ENCODE assay signal across 8 mouse cellular contexts in the genomic region with DNA sequence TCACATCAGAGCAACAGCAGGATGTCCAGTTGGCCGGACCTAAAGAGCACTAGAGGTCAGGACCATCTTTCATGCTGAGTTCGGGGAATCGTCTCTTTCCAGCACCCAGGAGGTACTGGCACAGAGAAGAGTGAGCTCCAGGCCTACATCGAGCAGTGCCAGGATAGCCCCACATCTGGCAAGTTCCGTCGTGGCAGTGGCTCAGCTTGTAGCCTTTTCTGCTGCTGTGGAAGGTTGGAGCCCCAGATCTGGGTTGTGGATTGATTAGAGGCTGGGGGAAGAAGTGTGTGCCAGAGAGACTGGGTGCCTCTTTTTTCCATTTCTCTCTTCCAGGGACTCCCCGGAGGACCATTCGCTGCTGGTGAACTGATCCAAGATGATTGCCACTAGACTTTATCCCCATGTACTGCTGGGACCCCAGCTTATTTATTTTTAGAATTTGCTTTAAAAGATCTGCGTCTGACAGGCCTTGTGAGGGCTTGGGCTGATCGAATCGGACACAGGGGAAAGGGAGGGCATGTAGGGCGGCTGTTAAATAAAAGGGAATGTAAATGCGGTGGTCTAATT. TPM values are rescaled to one million over a fixed set of nuclear protein-coding genes. Genes with fewer than 3 reads are reported as not detected.
DNase-seq lines count a peak whose midpoint lies in the region; ATAC-seq and TF ChIP-seq lines count a peak whose summit lies in the region.

No protein-coding gene starts in this region.

- H3K4me1 ChIP-seq in lung, adult 2 months (ENCODE audit: control insufficient read depth, insufficient read depth, low read length), result no peaks in the 10 kb centered on the region
- H3K4me1 ChIP-seq in embryonic fibroblast, embryonic 13.5 days (ENCODE audit: control insufficient read depth, insufficient read depth, low read length), result no peaks in the 10 kb centered on the region
- 0 out of 2 replicates have a peak, but pooled peaks cover 4% of the 10 kb centered on the region for H3K4me1 ChIP-seq in kidney, embryonic 16.5 days (ENCODE audit: insufficient read depth, low read length)
- no peaks in the 10 kb centered on the region for H3K4me1 ChIP-seq in neural tube, embryonic 14.5 days (ENCODE audit: control insufficient read depth, insufficient read depth, low read length)

- H3K9ac ChIP-seq in kidney, embryonic 16.5 days (replicated peaks; ENCODE audit: low read length), result peak overlapping the region; percentile 79
- H3K9ac ChIP-seq in neural tube, embryonic 14.5 days (replicated peaks; ENCODE audit: low read depth, low read length), result peak overlapping the region; percentile 33; the same call in 1 of the 2 replicates

- WGBS in lung, adult 2 months, result 31% methylated on average over 13 of the region's 13 CpGs
- 36% methylated on average over 13 of the region's 13 CpGs for WGBS in kidney, embryonic 16.5 days
- WGBS in neural tube, embryonic 14.5 days, result 37% methylated on average over 13 of the region's 13 CpGs

- DNase-seq in lung, adult 2 months, result peak; percentile 9
- DNase-seq in lung, postnatal 10 days, result no peak
- DNase-seq in MN1 (ENCODE audit: low spot score), result no peak
- no peak for DNase-seq in thymus, postnatal 4 days
- DNase-seq in left cerebral cortex, adult 8-10 months (ENCODE audit: low spot score in 2 of 2), result no peak

- H3K4me2 ChIP-seq in kidney, embryonic 16.5 days (replicated peaks; ENCODE audit: low read depth, low read length), result peak overlapping the region; percentile 97
- H3K4me2 ChIP-seq in neural tube, embryonic 14.5 days (ENCODE audit: low read depth, low read length), result peak overlapping the region; percentile 90

- H3K9me3 ChIP-seq in kidney, embryonic 16.5 days (ENCODE audit: low read length), result no peaks in the 10 kb centered on the region
- H3K9me3 ChIP-seq in neural tube, embryonic 14.5 days (ENCODE audit: control insufficient read depth, low read length), result no peaks in the 10 kb centered on the region

- no peak for TF ChIP-seq CTCF in lung, adult 2 months (IDR thresholded peaks at IDR 0.05; ENCODE audit: insufficient read depth, low read length)
- TF ChIP-seq CTCF in embryonic fibroblast, embryonic 13.5 days (IDR thresholded peaks at IDR 0.05; ENCODE audit: borderline replicate concordance, insufficient read depth, low read length), result no peak

- H3K27ac ChIP-seq in embryonic fibroblast, embryonic 13.5 days (ENCODE audit: insufficient read depth, low read length), result no peak overlapping the region
- H3K27ac ChIP-seq in kidney, embryonic 16.5 days (ENCODE audit: low read length), result no peak overlapping the region
- H3K27ac ChIP-seq in neural tube, embryonic 14.5 days (ENCODE audit: low read depth, low read length), result peak overlapping the region; percentile 58

- ATAC-seq in kidney, embryonic 16.5 days (ENCODE audit: low FRiP score, low TSS enrichment), result no peak
- no peak for ATAC-seq in neural tube, embryonic 14.5 days (ENCODE audit: low read depth)

- no peak for TF ChIP-seq POLR2A in lung, adult 2 months (IDR thresholded peaks at IDR 0.05; ENCODE audit: borderline replicate concordance, extremely low read depth, low read depth, low read length)
- TF ChIP-seq POLR2A in embryonic fibroblast, embryonic 13.5 days (IDR thresholded peaks at IDR 0.05; ENCODE audit: low read depth, low read length), result no peak

- H3K27me3 ChIP-seq in kidney, embryonic 16.5 days (ENCODE audit: insufficient read depth, low read length), result no peaks in the 10 kb centered on the region
- H3K27me3 ChIP-seq in neural tube, embryonic 14.5 days (ENCODE audit: control insufficient read depth, insufficient read depth, low read length), result no peaks in the 10 kb centered on the region

- H3K4me3 ChIP-seq in lung, adult 2 months (replicated peaks; ENCODE audit: extremely low read depth, low read depth, low read length), result peak overlapping the region; percentile 64
- peak overlapping the region; percentile 73 for H3K4me3 ChIP-seq in embryonic fibroblast, embryonic 13.5 days (ENCODE audit: insufficient read depth, low read length)
- H3K4me3 ChIP-seq in kidney, embryonic 16.5 days (ENCODE audit: low read length), result peak overlapping the region; percentile 82
- H3K4me3 ChIP-seq in neural tube, embryonic 14.5 days (ENCODE audit: low read depth, low read length), result peak overlapping the region; percentile 50; the same call in 1 of the 2 replicates

- H3K36me3 ChIP-seq in kidney, embryonic 16.5 days (ENCODE audit: insufficient read depth, low read length), result peaks cover 28% of the 10 kb centered on the region
- H3K36me3 ChIP-seq in neural tube, embryonic 14.5 days (ENCODE audit: control insufficient read depth, insufficient read depth, low read length), result 0 out of 2 replicates have a peak, but pooled peaks cover 8% of the 10 kb centered on the region

RNA-seq across cellular contexts. Expression of gene Pnpla6, which starts 0.4 kb away (rescaled TPM):
- polyA plus RNA-seq in lung, adult 2 months (2012; rRNA removed), result 75.7 and 88.1 TPM in 2 replicates
- polyA plus RNA-seq in embryonic fibroblast, embryonic 13.5 days (2011; ENCODE audit: insufficient read length, low read depth, missing spikeins), result 16.5 and 28.0 TPM in 2 replicates
- 35.7 and 42.4 TPM in 2 replicates for polyA plus RNA-seq in kidney, embryonic 16.5 days (2015; fragmentation: Nextera tagmentation; extraction: Ambion mirVana)
- 33.5 and 38.0 TPM in 2 replicates for polyA plus RNA-seq in neural tube, embryonic 14.5 days (2014; fragmentation: Nextera tagmentation; extraction: Ambion mirVana)
- total RNA-seq in left cerebral cortex, adult 8-10 months (2022), result 10 to 100 TPM; 62.6 to 70.7 (median 67.0) TPM

RNA-seq across cellular contexts. Expression of gene Mcoln1, which starts 14.5 kb away (rescaled TPM):
- polyA plus RNA-seq in lung, adult 2 months (2012; rRNA removed), result 286 and 410 TPM in 2 replicates
- polyA plus RNA-seq in embryonic fibroblast, embryonic 13.5 days (2011; ENCODE audit: insufficient read length, low read depth, missing spikeins), result 48.1 and 58.9 TPM in 2 replicates
- 72.2 and 73.5 TPM in 2 replicates for polyA plus RNA-seq in kidney, embryonic 16.5 days (2015; fragmentation: Nextera tagmentation; extraction: Ambion mirVana)
- polyA plus RNA-seq in neural tube, embryonic 14.5 days (2014; fragmentation: Nextera tagmentation; extraction: Ambion mirVana), result 64.9 and 86.5 TPM in 2 replicates
- 100 to 1,000 TPM in 1 of 4 experiments, 10 to 100 TPM in 3; 85.3 to 100 (median 94.8) TPM for total RNA-seq in left cerebral cortex, adult 8-10 months (2022)

RNA-seq across cellular contexts. Expression of gene Zfp358, which starts 21.8 kb away (rescaled TPM):
- polyA plus RNA-seq in lung, adult 2 months (2012; rRNA removed), result 78.5 TPM in 2 replicates
- polyA plus RNA-seq in embryonic fibroblast, embryonic 13.5 days (2011; ENCODE audit: insufficient read length, low read depth, missing spikeins), result 27.2 and 28.5 TPM in 2 replicates
- 55.6 and 57.1 TPM in 2 replicates for polyA plus RNA-seq in kidney, embryonic 16.5 days (2015; fragmentation: Nextera tagmentation; extraction: Ambion mirVana)
- polyA plus RNA-seq in neural tube, embryonic 14.5 days (2014; fragmentation: Nextera tagmentation; extraction: Ambion mirVana), result 26.4 and 43.5 TPM in 2 replicates
- total RNA-seq in left cerebral cortex, adult 8-10 months (2022), result 10 to 100 TPM; 30.8 to 36.0 (median 31.9) TPM

RNA-seq across cellular contexts. Expression of gene Tex45, which starts 44.1 kb away (rescaled TPM):
- polyA plus RNA-seq in lung, adult 2 months (2012; rRNA removed), result 0.14 and 0.24 TPM in 2 replicates
- not detected in 2 replicates for polyA plus RNA-seq in embryonic fibroblast, embryonic 13.5 days (2011; ENCODE audit: insufficient read length, low read depth, missing spikeins)
- 0.19 TPM in 1 of 2 replicates, not detected in the other for polyA plus RNA-seq in kidney, embryonic 16.5 days (2015; fragmentation: Nextera tagmentation; extraction: Ambion mirVana)
- 0.35 and 0.66 TPM in 2 replicates for polyA plus RNA-seq in neural tube, embryonic 14.5 days (2014; fragmentation: Nextera tagmentation; extraction: Ambion mirVana)
- under 1 TPM in 1 of 4 experiments, not detected in 3; 0.30 TPM for total RNA-seq in left cerebral cortex, adult 8-10 months (2022)

RNA-seq across cellular contexts. Expression of gene Pex11g, which starts 47.3 kb away (rescaled TPM):
- 7.6 and 7.7 TPM in 2 replicates for polyA plus RNA-seq in lung, adult 2 months (2012; rRNA removed)
- 3.8 and 5.9 TPM in 2 replicates for polyA plus RNA-seq in embryonic fibroblast, embryonic 13.5 days (2011; ENCODE audit: insufficient read length, low read depth, missing spikeins)
- polyA plus RNA-seq in kidney, embryonic 16.5 days (2015; fragmentation: Nextera tagmentation; extraction: Ambion mirVana), result 8.7 and 10.1 TPM in 2 replicates
- polyA plus RNA-seq in neural tube, embryonic 14.5 days (2014; fragmentation: Nextera tagmentation; extraction: Ambion mirVana), result 2.6 TPM in 2 replicates
- 1 to 10 TPM in 1 of 4 experiments, under 1 TPM in 3; 0.41 to 1.0 (median 0.90) TPM for total RNA-seq in left cerebral cortex, adult 8-10 months (2022)
